Mouse (Mus musculus): Measurements from ENCODE around the gene Cyb5b.

- TF ChIP-seq CTCF (IDR thresholded peaks at IDR 0.05) (no peak), EP300 (IDR thresholded peaks at IDR 0.05; ENCODE audit: insufficient read depth, low read depth, low read length) (0 out of 2 replicates have a peak, but pooled peaks have one; percentile 18), POLR2A (IDR thresholded peaks at IDR 0.05; ENCODE audit: insufficient read depth, low read depth, low read length) (no peak)
These were observed 17.4 kb downstream of the Cyb5b start for GRCm38 (mm10) chr8:107167848-107168247.

All from heart, adult 2 months (tissue).